Mouse (Mus musculus) left cerebral cortex, adult 2 months (tissue): ENCODE data around the gene Ccdc24. TPM values are rescaled to one million over a fixed set of nuclear protein-coding genes. Genes with fewer than 3 reads are reported as not detected.

Source experiments
- DNase-seq, 2 experiments: peaks; one replicate each; pipeline ENCODE4 v3.0.0; 2021 to 2022; ENCODE audit warnings: low spot score in 2 of 2, mixed read lengths in 1 of 2; ENCODE audit errors: extremely low spot score in 1 of 2
- H3K27ac ChIP-seq: fragments of 200-600 bp; 2 replicates; pipeline ENCODE4 v1.8.1; 2022
- H3K4me3 ChIP-seq: fragments of 200-600 bp; 2 replicates; pipeline ENCODE4 v1.8.1; 2022
- CTCF ChIP-seq: fragments of 200-600 bp; IDR thresholded peaks from 2 replicates; pipeline ENCODE4 v1.8.1; 2022; ENCODE audit warnings: antibody characterized with exemption, mild to moderate bottlenecking, moderate library complexity
- intact Hi-C: fragments of 180-260 bp; cut with DNase I; formaldehyde crosslinking; loops from one replicate; pipeline ENCODE4 v1.15.1; 2025
- total RNA-seq, 2 experiments: library from RNA; stranded (reverse); gene quantifications; 2 replicates each; pipeline ENCODE4 v1.2.3; 2021

Gene Ccdc24
- total RNA-seq, 2 experiments from 2014 or later = 0.94 to 1.4 TPM

DNA sequence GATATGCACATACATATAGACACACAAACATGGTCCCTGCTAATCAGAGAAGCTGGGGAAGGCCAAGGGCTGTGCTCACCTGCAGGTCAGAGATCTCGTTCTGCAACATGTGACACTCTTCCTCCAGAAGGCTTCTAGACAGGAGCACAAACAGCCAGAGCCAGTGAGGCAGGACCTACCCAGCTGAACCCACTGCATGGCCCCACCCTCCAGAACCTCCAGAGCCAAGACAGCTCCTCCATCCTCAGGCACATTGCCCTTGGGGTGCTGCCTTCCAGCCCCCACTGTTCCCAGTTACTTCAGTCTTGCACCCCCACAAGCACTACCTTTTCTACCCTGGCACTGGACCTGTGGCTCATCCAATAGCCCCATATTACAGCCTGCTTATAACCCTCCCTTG, 1.9 kb downstream of the Ccdc24 start:
- TF ChIP-seq CTCF = no peak
- H3K4me3 ChIP-seq = no peak overlapping the region
- H3K27ac ChIP-seq = no peak overlapping the region
- DNase-seq = no peak
- intact Hi-C loops = no loop called here

GRCm38 (mm10) chr4:117869317-117869716, 3.0 kb downstream of the Ccdc24 start:
- TF ChIP-seq CTCF = no peak
- no peak overlapping the region for H3K27ac ChIP-seq
- intact Hi-C loops = no loop called here

DNA sequence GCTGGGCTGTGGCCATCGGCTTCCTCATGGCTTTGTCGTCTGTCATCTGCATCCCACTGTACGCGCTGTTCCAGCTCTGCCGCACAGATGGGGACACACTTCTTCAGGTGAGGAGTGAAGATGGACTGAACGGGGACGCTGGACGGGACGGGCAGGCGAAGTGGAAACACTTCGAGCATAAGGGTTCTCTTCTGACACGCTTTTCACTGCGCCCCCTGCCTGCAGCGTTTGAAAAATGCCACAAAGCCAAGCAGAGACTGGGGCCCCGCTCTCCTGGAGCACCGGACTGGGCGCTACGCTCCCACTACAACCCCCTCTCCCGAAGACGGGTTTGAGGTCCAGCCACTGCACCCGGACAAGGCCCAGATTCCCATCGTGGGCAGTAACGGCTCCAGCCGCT, 4.5 kb downstream of the Ccdc24 start:
- peak; percentile 76 for TF ChIP-seq CTCF
- DNase-seq = peak in 1 of 2 experiments; percentile 64
- intact Hi-C loops = loop anchor here (2.0 kb wide), 1 partner anchor 39 kb away; no protein-coding TSS in a partner anchor
- H3K4me3 ChIP-seq = no peak overlapping the region
- H3K27ac ChIP-seq = no peak overlapping the region

More at GRCm38 (mm10) chr4:117869317-117869716, 3.0 kb downstream of the Ccdc24 start:
- H3K4me3 ChIP-seq = no peak overlapping the region
- DNase-seq = no peak

- H3K27ac ChIP-seq = no peak overlapping the region
- DNase-seq = no peak
- no peak overlapping the region for H3K4me3 ChIP-seq
- TF ChIP-seq CTCF = no peak
- intact Hi-C loops = loop anchor here (2.0 kb wide), 1 partner anchor 38 kb away; no protein-coding TSS in a partner anchor
These were observed 5.4 kb downstream of the Ccdc24 start for GRCm38 (mm10) chr4:117867000-117867399.

- DNase-seq = no peak
- Histone ChIP-seq H3K27ac (no peak overlapping the region), H3K4me3 (no peak overlapping the region)
- no peak for TF ChIP-seq CTCF
- intact Hi-C loops = loop anchor here (2.0 kb wide), 1 partner anchor 37 kb away; no protein-coding TSS in a partner anchor
These were observed 6.3 kb downstream of the Ccdc24 start for GRCm38 (mm10) chr4:117866083-117866482.

DNA sequence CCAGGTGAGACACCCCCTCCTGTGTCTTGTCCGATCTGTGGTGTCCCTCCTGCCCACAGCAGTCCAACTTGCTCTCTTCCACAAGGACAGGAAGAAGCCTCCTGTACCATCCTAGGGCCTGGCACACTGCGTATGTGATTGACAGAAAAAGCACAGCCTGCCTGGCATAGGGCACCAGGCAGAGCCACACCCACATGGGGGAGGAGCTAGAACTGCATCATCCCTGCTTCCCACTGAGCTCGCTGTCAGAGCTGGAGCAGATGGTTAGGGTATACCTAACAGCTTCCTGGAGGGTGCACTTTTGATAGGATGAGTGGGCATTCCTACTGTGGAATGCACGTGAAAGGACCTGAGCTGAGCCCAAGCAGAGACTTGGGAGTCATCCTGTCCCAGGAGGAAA, 9.5 kb downstream of the Ccdc24 start:
- no peak overlapping the region for H3K4me3 ChIP-seq
- TF ChIP-seq CTCF = no peak
- H3K27ac ChIP-seq = no peak overlapping the region
- intact Hi-C loops = no loop called here
- DNase-seq = peak; percentile 52 to 56

- intact Hi-C loops = no loop called here
- Histone ChIP-seq H3K4me3 (no peak overlapping the region), H3K27ac (peak overlapping the region; percentile 40; the same call in 1 of the 2 replicates)
- no peak for TF ChIP-seq CTCF
- no peak for DNase-seq
These were observed 11.8 kb downstream of the Ccdc24 start for GRCm38 (mm10) chr4:117860570-117860969.

DNA sequence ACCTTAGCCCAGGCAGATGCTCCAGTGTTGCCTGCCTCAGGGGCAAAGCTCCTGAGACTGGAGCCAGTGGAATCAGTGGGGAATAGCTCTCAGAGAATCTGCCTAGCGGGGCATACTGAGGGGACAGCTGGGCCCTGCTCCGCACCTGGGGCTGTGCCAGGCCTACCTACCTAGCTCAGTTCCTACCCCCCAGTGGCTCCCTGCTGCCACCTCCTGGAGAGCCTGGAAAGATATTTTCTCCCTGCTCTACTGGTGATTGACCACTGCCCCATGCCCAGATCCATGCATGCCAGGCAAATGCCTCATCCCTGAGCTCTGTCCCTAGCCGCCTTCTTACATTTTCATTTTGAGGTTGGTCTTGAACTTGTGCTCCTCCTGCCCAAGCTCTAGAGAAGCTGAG, 13.6 kb downstream of the Ccdc24 start:
- TF ChIP-seq CTCF = peak; percentile 76
- H3K27ac ChIP-seq = no peak overlapping the region
- peak in 1 of 2 experiments; percentile 70 for DNase-seq
- H3K4me3 ChIP-seq = no peak overlapping the region
- intact Hi-C loops = loop anchor here (2.0 kb wide), 2 partner anchors 22 to 30 kb away; no protein-coding TSS in a partner anchor

- no peak for DNase-seq
- intact Hi-C loops = no loop called here
- Histone ChIP-seq H3K27ac (peak overlapping the region; percentile 78), H3K4me3 (no peak overlapping the region)
- no peak for TF ChIP-seq CTCF
These were observed 17.2 kb downstream of the Ccdc24 start for GRCm38 (mm10) chr4:117855146-117855545.

DNA sequence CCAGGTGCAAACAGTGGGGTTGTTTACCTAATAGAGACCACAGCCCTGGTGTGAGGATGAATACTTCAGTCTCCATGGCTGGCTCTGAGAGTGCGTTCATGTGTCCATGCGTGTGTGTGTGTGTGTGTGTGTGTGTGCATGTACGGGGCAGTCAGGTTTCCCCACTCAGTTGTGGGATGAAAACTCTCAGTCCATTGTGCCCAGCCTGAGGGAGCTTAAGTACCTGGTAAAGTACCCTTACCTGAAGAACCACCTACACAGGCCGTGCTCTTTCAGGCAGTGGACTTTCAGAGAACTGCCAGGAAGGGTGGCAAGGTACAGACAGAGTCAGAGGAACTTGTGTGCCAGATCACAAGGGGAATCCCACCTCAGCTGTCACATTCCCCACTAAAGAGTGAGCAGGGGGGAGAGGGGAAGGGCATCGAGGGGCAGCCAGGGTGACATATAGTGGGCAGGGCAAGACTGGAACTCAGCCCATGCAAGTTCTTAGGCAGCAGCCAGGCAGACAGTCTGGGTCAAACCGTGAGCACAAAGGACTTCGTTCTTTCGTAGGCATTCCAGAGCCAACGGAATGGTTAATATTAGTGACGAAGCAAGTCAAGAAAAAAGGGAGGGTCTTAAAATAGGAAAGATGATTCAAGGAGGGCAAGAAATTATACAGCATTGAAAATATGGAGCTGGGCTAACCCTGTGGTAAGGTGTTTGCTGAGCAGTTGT, 20.0 kb downstream of the Ccdc24 start:
- Histone ChIP-seq H3K4me3 (no peak overlapping the region), H3K27ac (no peak overlapping the region)
- no peak for TF ChIP-seq CTCF
- intact Hi-C loops = no loop called here
- DNase-seq = no peak

- no peak overlapping the region for H3K4me3 ChIP-seq
- no peak for DNase-seq
- intact Hi-C loops = no loop called here
- peak overlapping the region; percentile 57; the same call in 1 of the 2 replicates for H3K27ac ChIP-seq
- TF ChIP-seq CTCF = no peak
These were observed 21.5 kb downstream of the Ccdc24 start for GRCm38 (mm10) chr4:117850871-117851270.

DNA sequence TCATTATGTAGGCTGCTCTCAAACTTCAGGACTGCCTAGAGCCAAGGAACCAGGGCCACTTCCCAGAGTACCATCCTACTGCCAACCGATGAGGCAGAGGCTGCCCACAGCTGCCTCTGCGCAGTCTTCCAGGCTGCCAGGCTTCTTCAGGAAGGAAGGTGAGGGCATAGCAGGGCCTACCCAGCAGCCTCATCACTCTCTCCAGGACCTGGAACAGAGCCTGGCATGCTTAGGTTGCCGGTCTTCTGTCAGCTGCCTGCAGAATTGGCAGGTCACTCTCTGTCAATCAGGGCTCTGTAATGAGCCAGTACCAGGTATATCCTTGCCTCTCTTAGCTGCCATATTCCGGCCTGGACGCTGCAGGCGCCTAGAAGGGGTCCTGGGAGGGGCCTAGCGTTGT, 22.2 kb downstream of the Ccdc24 start:
- Histone ChIP-seq H3K4me3 (no peak overlapping the region), H3K27ac (peak overlapping the region; percentile 57; the same call in 1 of the 2 replicates)
- no peak for DNase-seq
- intact Hi-C loops = no loop called here
- TF ChIP-seq CTCF = no peak

GRCm38 (mm10) chr4:117849506-117849905, 22.9 kb downstream of the Ccdc24 start:
- 0 out of 2 replicates have a peak overlapping the region, but pooled peaks have one; percentile 2 for H3K4me3 ChIP-seq
- DNase-seq = no peak
- intact Hi-C loops = no loop called here
- no peak for TF ChIP-seq CTCF
- H3K27ac ChIP-seq = peak overlapping the region; percentile 71
